Mouse (Mus musculus): Measurements from ENCODE around the gene Ubxn10. TPM values are rescaled to one million over a fixed set of nuclear protein-coding genes. Genes with fewer than 3 reads are reported as not detected.
A peak's percentile ranks its signal among the peaks of the same experiment; 100 is the strongest.

Ubxn10 gene
- polyA plus RNA-seq, 1 experiment from 2014 or later: 3.4 TPM

GRCm38 (mm10) chr4:138711051-138711820, 25.7 kb downstream of the Ubxn10 start:
- H3K9ac ChIP-seq (ENCODE audit: low read length): no peak overlapping the region
- no peak overlapping the region for H3K4me2 ChIP-seq (ENCODE audit: low read length)
- peak overlapping the region; percentile 56; the same call in 1 of the 2 replicates for H3K27ac ChIP-seq (ENCODE audit: low read depth, low read length)
- no peak for DNase-seq (ENCODE audit: low spot score)
- H3K4me3 ChIP-seq (ENCODE audit: low read depth, low read length): no peak overlapping the region
- WGBS: 60% methylated on average over 17 of the region's 17 CpGs
- H3K4me1 ChIP-seq (ENCODE audit: control insufficient read depth, insufficient read depth, low read length): peaks cover 8% of the 10 kb centered on the region
- H3K27me3 ChIP-seq (replicated peaks; ENCODE audit: control insufficient read depth, insufficient read depth, low read length): no peaks in the 10 kb centered on the region
- ATAC-seq: peak; percentile 7; the same call in 1 of the 2 replicates
- no peaks in the 10 kb centered on the region for H3K36me3 ChIP-seq (ENCODE audit: control insufficient read depth, insufficient read depth, low read length)
- H3K9me3 ChIP-seq (replicated peaks; ENCODE audit: control insufficient read depth, low read length): no peaks in the 10 kb centered on the region

- DNase-seq (ENCODE audit: low spot score) (peak; percentile 77), ATAC-seq (peak; percentile 69; the same call in 1 of the 2 replicates)
- H3K27ac ChIP-seq (ENCODE audit: low read depth, low read length): peak overlapping the region; percentile 56; the same call in 1 of the 2 replicates
- peak overlapping the region; percentile 20; the same call in 1 of the 2 replicates for H3K4me2 ChIP-seq (ENCODE audit: low read length)
- H3K27me3 ChIP-seq (replicated peaks; ENCODE audit: control insufficient read depth, insufficient read depth, low read length): no peaks in the 10 kb centered on the region
- H3K9ac ChIP-seq (ENCODE audit: low read length): no peak overlapping the region
- H3K36me3 ChIP-seq (ENCODE audit: control insufficient read depth, insufficient read depth, low read length): no peaks in the 10 kb centered on the region
- H3K4me1 ChIP-seq (ENCODE audit: control insufficient read depth, insufficient read depth, low read length): peaks cover 8% of the 10 kb centered on the region
- no peak overlapping the region for H3K4me3 ChIP-seq (ENCODE audit: low read depth, low read length)
- no peaks in the 10 kb centered on the region for H3K9me3 ChIP-seq (replicated peaks; ENCODE audit: control insufficient read depth, low read length)
- WGBS: 52% methylated on average over 11 of the region's 11 CpGs
Observed at GRCm38 (mm10) chr4:138710633-138711032, 26.3 kb downstream of the Ubxn10 start.

GRCm38 (mm10) chr4:138709944-138710343, 27.0 kb downstream of the Ubxn10 start:
- 61% methylated on average over 7 of the region's 7 CpGs for WGBS
- DNase-seq (ENCODE audit: low spot score) (no peak), ATAC-seq (peak; percentile 52; the same call in 1 of the 2 replicates)
- Histone ChIP-seq H3K27ac (ENCODE audit: low read depth, low read length) (peak overlapping the region; percentile 56), H3K9ac (ENCODE audit: low read length) (no peak overlapping the region), H3K9me3 (replicated peaks; ENCODE audit: control insufficient read depth, low read length) (no peaks in the 10 kb centered on the region), H3K4me3 (ENCODE audit: low read depth, low read length) (no peak overlapping the region), H3K4me2 (ENCODE audit: low read length) (no peak overlapping the region), H3K4me1 (ENCODE audit: control insufficient read depth, insufficient read depth, low read length) (peaks cover 8% of the 10 kb centered on the region), H3K36me3 (ENCODE audit: control insufficient read depth, insufficient read depth, low read length) (no peaks in the 10 kb centered on the region), H3K27me3 (replicated peaks; ENCODE audit: control insufficient read depth, insufficient read depth, low read length) (no peaks in the 10 kb centered on the region)

GRCm38 (mm10) chr4:138709246-138709645, 27.7 kb downstream of the Ubxn10 start:
- peaks cover 8% of the 10 kb centered on the region for H3K4me1 ChIP-seq (ENCODE audit: control insufficient read depth, insufficient read depth, low read length)
- H3K9ac ChIP-seq (ENCODE audit: low read length): no peak overlapping the region
- no peaks in the 10 kb centered on the region for H3K9me3 ChIP-seq (replicated peaks; ENCODE audit: control insufficient read depth, low read length)
- H3K4me3 ChIP-seq (ENCODE audit: low read depth, low read length): no peak overlapping the region
- H3K27me3 ChIP-seq (replicated peaks; ENCODE audit: control insufficient read depth, insufficient read depth, low read length): no peaks in the 10 kb centered on the region
- no peak for ATAC-seq
- H3K27ac ChIP-seq (ENCODE audit: low read depth, low read length): no peak overlapping the region
- no peaks in the 10 kb centered on the region for H3K36me3 ChIP-seq (ENCODE audit: control insufficient read depth, insufficient read depth, low read length)
- 89% methylated on average over 11 of the region's 11 CpGs for WGBS
- H3K4me2 ChIP-seq (ENCODE audit: low read length): no peak overlapping the region
- no peak for DNase-seq (ENCODE audit: low spot score)

GRCm38 (mm10) chr4:138708636-138709035, 28.3 kb downstream of the Ubxn10 start:
- ATAC-seq: no peak

GRCm38 (mm10) chr4:138706620-138707019, 30.3 kb downstream of the Ubxn10 start:
- Histone ChIP-seq H3K4me3 (ENCODE audit: low read depth, low read length) (no peak overlapping the region), H3K36me3 (ENCODE audit: control insufficient read depth, insufficient read depth, low read length) (no peaks in the 10 kb centered on the region), H3K27me3 (replicated peaks; ENCODE audit: control insufficient read depth, insufficient read depth, low read length) (no peaks in the 10 kb centered on the region), H3K27ac (ENCODE audit: low read depth, low read length) (no peak overlapping the region), H3K4me2 (ENCODE audit: low read length) (no peak overlapping the region), H3K4me1 (ENCODE audit: control insufficient read depth, insufficient read depth, low read length) (peaks cover 8% of the 10 kb centered on the region), H3K9me3 (replicated peaks; ENCODE audit: control insufficient read depth, low read length) (no peaks in the 10 kb centered on the region), H3K9ac (ENCODE audit: low read length) (no peak overlapping the region)
- WGBS: 92% methylated on average over 8 of the region's 8 CpGs
- DNase-seq (ENCODE audit: low spot score) (no peak), ATAC-seq (no peak)

More at GRCm38 (mm10) chr4:138708636-138709035, 28.3 kb downstream of the Ubxn10 start:
- no peaks in the 10 kb centered on the region for H3K36me3 ChIP-seq (ENCODE audit: control insufficient read depth, insufficient read depth, low read length)
- peak; percentile 51 for DNase-seq (ENCODE audit: low spot score)
- no peak overlapping the region for H3K9ac ChIP-seq (ENCODE audit: low read length)
- no peak overlapping the region for H3K4me3 ChIP-seq (ENCODE audit: low read depth, low read length)
- no peaks in the 10 kb centered on the region for H3K9me3 ChIP-seq (replicated peaks; ENCODE audit: control insufficient read depth, low read length)
- 12% methylated on average over 7 of the region's 7 CpGs for WGBS
- no peak overlapping the region for H3K27ac ChIP-seq (ENCODE audit: low read depth, low read length)
- H3K4me1 ChIP-seq (ENCODE audit: control insufficient read depth, insufficient read depth, low read length): peaks cover 8% of the 10 kb centered on the region
- H3K4me2 ChIP-seq (ENCODE audit: low read length): no peak overlapping the region
- no peaks in the 10 kb centered on the region for H3K27me3 ChIP-seq (replicated peaks; ENCODE audit: control insufficient read depth, insufficient read depth, low read length)

- H3K4me1 ChIP-seq (ENCODE audit: control insufficient read depth, insufficient read depth, low read length): no peaks in the 10 kb centered on the region
- no peaks in the 10 kb centered on the region for H3K9me3 ChIP-seq (replicated peaks; ENCODE audit: control insufficient read depth, low read length)
- ATAC-seq (no peak), DNase-seq (ENCODE audit: low spot score) (no peak)
- no peaks in the 10 kb centered on the region for H3K36me3 ChIP-seq (ENCODE audit: control insufficient read depth, insufficient read depth, low read length)
- H3K27me3 ChIP-seq (replicated peaks; ENCODE audit: control insufficient read depth, insufficient read depth, low read length): 0 out of 2 replicates have a peak, but pooled peaks cover 6% of the 10 kb centered on the region
- 93% methylated on average over 4 of the region's 4 CpGs for WGBS
- H3K4me3 ChIP-seq (ENCODE audit: low read depth, low read length): no peak overlapping the region
- H3K4me2 ChIP-seq (ENCODE audit: low read length): no peak overlapping the region
- no peak overlapping the region for H3K27ac ChIP-seq (ENCODE audit: low read depth, low read length)
- H3K9ac ChIP-seq (ENCODE audit: low read length): no peak overlapping the region
Observed at GRCm38 (mm10) chr4:138704169-138704568, 32.8 kb downstream of the Ubxn10 start.

- H3K4me2 ChIP-seq (ENCODE audit: low read length): no peak overlapping the region
- DNase-seq (ENCODE audit: low spot score) (no peak), ATAC-seq (no peak)
- H3K27ac ChIP-seq (ENCODE audit: low read depth, low read length): no peak overlapping the region
- no peak overlapping the region for H3K4me3 ChIP-seq (ENCODE audit: low read depth, low read length)
- no peak overlapping the region for H3K9ac ChIP-seq (ENCODE audit: low read length)
- H3K4me1 ChIP-seq (ENCODE audit: control insufficient read depth, insufficient read depth, low read length): no peaks in the 10 kb centered on the region
- H3K27me3 ChIP-seq (replicated peaks; ENCODE audit: control insufficient read depth, insufficient read depth, low read length): 0 out of 2 replicates have a peak, but pooled peaks cover 6% of the 10 kb centered on the region
- no peaks in the 10 kb centered on the region for H3K9me3 ChIP-seq (replicated peaks; ENCODE audit: control insufficient read depth, low read length)
- 21% methylated on average over 7 of the region's 7 CpGs for WGBS
- no peaks in the 10 kb centered on the region for H3K36me3 ChIP-seq (ENCODE audit: control insufficient read depth, insufficient read depth, low read length)
Observed at GRCm38 (mm10) chr4:138703591-138703990, 33.4 kb downstream of the Ubxn10 start.

- ATAC-seq: no peak
- Histone ChIP-seq H3K27me3 (replicated peaks; ENCODE audit: control insufficient read depth, insufficient read depth, low read length) (0 out of 2 replicates have a peak, but pooled peaks cover 6% of the 10 kb centered on the region), H3K9ac (ENCODE audit: low read length) (no peak overlapping the region), H3K9me3 (replicated peaks; ENCODE audit: control insufficient read depth, low read length) (no peaks in the 10 kb centered on the region), H3K27ac (ENCODE audit: low read depth, low read length) (no peak overlapping the region), H3K4me2 (ENCODE audit: low read length) (no peak overlapping the region), H3K4me3 (ENCODE audit: low read depth, low read length) (no peak overlapping the region), H3K36me3 (ENCODE audit: control insufficient read depth, insufficient read depth, low read length) (no peaks in the 10 kb centered on the region), H3K4me1 (ENCODE audit: control insufficient read depth, insufficient read depth, low read length) (no peaks in the 10 kb centered on the region)
- DNase-seq (ENCODE audit: low spot score): no peak
- WGBS: 77% methylated on average over 8 of the region's 8 CpGs
Observed at GRCm38 (mm10) chr4:138702528-138702927, 34.4 kb downstream of the Ubxn10 start.
